ENCODE assay signal across 8 mouse cellular contexts in genomic region chr19:29372138-29372537, GRCm38 (mm10). TPM values are rescaled to one million over a fixed set of nuclear protein-coding genes. Genes with fewer than 3 reads are reported as not detected.
DNase-seq lines count a peak whose midpoint lies in the region; ATAC-seq and TF ChIP-seq lines count a peak whose summit lies in the region.
"Had no signal": no experiment of that assay in that cellular context is flagged by ENCODE, and none has a peak within 500 bp of the region (broad histone marks: within the 10 kb centered on the region; RNA-seq: fewer than 3 reads in every experiment).

No protein-coding gene starts in this region.

- no peaks in the 10 kb centered on the region for H3K9me3 ChIP-seq in liver, postnatal 0 days (ENCODE audit: low read length)

- TF ChIP-seq CTCF in liver, postnatal 0 days (IDR thresholded peaks at IDR 0.05; ENCODE audit: low read depth), result no peak

- WGBS in liver, postnatal 0 days (ENCODE audit: insufficient replicate concordance), result 38% methylated on average over 4 of the region's 4 CpGs

- peak overlapping the region; percentile 72 for H3K4me3 ChIP-seq in brown adipose tissue, adult 24 weeks (ENCODE audit: insufficient read depth, low read depth, low read length)
- H3K4me3 ChIP-seq in liver, postnatal 0 days (ENCODE audit: low read depth, low read length), result peak overlapping the region; percentile 46

- H3K36me3 ChIP-seq in liver, postnatal 0 days (replicated peaks; ENCODE audit: insufficient read depth, low read length), result peaks cover 4% of the 10 kb centered on the region; the same call in 1 of the 2 replicates

- H3K27me3 ChIP-seq in liver, postnatal 0 days (ENCODE audit: insufficient read depth, low read length), result no peaks in the 10 kb centered on the region

- peak overlapping the region; percentile 95 for H3K27ac ChIP-seq in brown adipose tissue, adult 24 weeks (replicated peaks; ENCODE audit: low read depth, low read length)
- H3K27ac ChIP-seq in liver, postnatal 0 days (ENCODE audit: low read depth), result peak overlapping the region; percentile 80

- H3K4me1 ChIP-seq in brown adipose tissue, adult 24 weeks (ENCODE audit: control insufficient read depth, insufficient read depth, insufficient read length, low read length), result peaks cover 13% of the 10 kb centered on the region
- H3K4me1 ChIP-seq in liver, postnatal 0 days (ENCODE audit: insufficient read depth), result peaks cover 20% of the 10 kb centered on the region

- TF ChIP-seq EP300 in liver, postnatal 0 days (IDR thresholded peaks at IDR 0.05; ENCODE audit: low read depth), result no peak

- H3K9ac ChIP-seq in liver, postnatal 0 days (replicated peaks), result peak overlapping the region; percentile 57

- ATAC-seq in liver, postnatal 0 days, result peak; percentile 41; the same call in 1 of the 2 replicates

- peak overlapping the region; percentile 68 for H3K4me2 ChIP-seq in liver, postnatal 0 days (ENCODE audit: low read depth, low read length)

- peak; percentile 46 for DNase-seq in layer of hippocampus, adult 11-12 months (ENCODE audit: low spot score)
- no peak for DNase-seq in layer of hippocampus, postnatal 25 days (ENCODE audit: extremely low spot score in 1 of 2, low spot score in 1 of 2)
- peak; percentile 59 for DNase-seq in MEL-GATA-1-ER (ENCODE audit: extremely low read depth, low read depth)
- no peak for DNase-seq in liver, postnatal 0 days
- no peak for DNase-seq in kidney, adult 9 months
- no peak for DNase-seq in cerebellum, adult 8-10 months

RNA-seq across cellular contexts. Expression of gene Cd274, which starts 4.9 kb away (rescaled TPM):
- 1 to 10 TPM in 1 of 2 experiments, under 1 TPM in 1; 0.96 to 1.1 TPM for total RNA-seq in layer of hippocampus, postnatal 25 days (2021)
- polyA plus RNA-seq in brown adipose tissue, adult 24 weeks (2012; ENCODE audit: insufficient read depth, insufficient read length, missing spikeins), result 52.6 and 58.2 TPM in 2 replicates
- 0.76 and 1.2 TPM in 2 replicates for polyA plus RNA-seq in liver, postnatal 0 days (2015; fragmentation: Nextera tagmentation; extraction: Ambion mirVana)

RNA-seq across cellular contexts. Expression of gene Plgrkt, which starts 4.9 kb away (rescaled TPM):
- 10 to 100 TPM; 24.3 to 28.4 TPM for total RNA-seq in layer of hippocampus, postnatal 25 days (2021)
- polyA plus RNA-seq in brown adipose tissue, adult 24 weeks (2012; ENCODE audit: insufficient read depth, insufficient read length, missing spikeins), result 118 and 119 TPM in 2 replicates
- polyA plus RNA-seq in liver, postnatal 0 days (2015; fragmentation: Nextera tagmentation; extraction: Ambion mirVana), result 23.8 and 25.0 TPM in 2 replicates

RNA-seq across cellular contexts. Expression of gene Rln1, which starts 37.7 kb away (rescaled TPM):
- total RNA-seq in layer of hippocampus, postnatal 25 days (2021), result 1 to 10 TPM; 1.8 to 2.3 TPM
- not detected in 2 replicates for polyA plus RNA-seq in brown adipose tissue, adult 24 weeks (2012; ENCODE audit: insufficient read depth, insufficient read length, missing spikeins)
- not detected in 2 replicates for polyA plus RNA-seq in liver, postnatal 0 days (2015; fragmentation: Nextera tagmentation; extraction: Ambion mirVana)
- total RNA-seq: adrenal gland, postnatal 36 days had no signal

RNA-seq across cellular contexts. Expression of gene Pdcd1lg2, which starts 38.6 kb away (rescaled TPM):
- total RNA-seq in layer of hippocampus, postnatal 25 days (2021), result not detected
- polyA plus RNA-seq in brown adipose tissue, adult 24 weeks (2012; ENCODE audit: insufficient read depth, insufficient read length, missing spikeins), result not detected in 2 replicates
- polyA plus RNA-seq in liver, postnatal 0 days (2015; fragmentation: Nextera tagmentation; extraction: Ambion mirVana), result not detected in 2 replicates
- total RNA-seq: adrenal gland, postnatal 36 days had no signal

RNA-seq across cellular contexts. Expression of gene Insl6, which starts 47.0 kb away (rescaled TPM):
- total RNA-seq in layer of hippocampus, postnatal 25 days (2021), result under 1 TPM; 0.39 to 0.56 TPM
- 8.0 and 8.2 TPM in 2 replicates for polyA plus RNA-seq in brown adipose tissue, adult 24 weeks (2012; ENCODE audit: insufficient read depth, insufficient read length, missing spikeins)
- polyA plus RNA-seq in liver, postnatal 0 days (2015; fragmentation: Nextera tagmentation; extraction: Ambion mirVana), result 1.2 TPM in 2 replicates

Comparison
In these comparisons a context has a peak if more than half of its experiments do, and no peak if none do; other contexts are left out.
1. DNase-seq: peak in layer of hippocampus, adult 11-12 months (single experiment) and MEL-GATA-1-ER (single experiment); none in layer of hippocampus, postnatal 25 days (0 of 2), liver, postnatal 0 days (single experiment), kidney, adult 9 months (single experiment) and cerebellum, adult 8-10 months (single experiment).
2. RNA of gene Cd274, which starts 4.9 kb away (polyA plus RNA-seq): 52.6 to 58.2 TPM in brown adipose tissue, adult 24 weeks; 0.76 to 1.2 TPM in liver, postnatal 0 days; every median in the first group is over 10 times any median in the second.